Mouse (Mus musculus) retina, adult 2 months (tissue): ENCODE measurements around the gene Naa35.

Experiments used
- DNase-seq: peaks from one replicate; pipeline ENCODE4 v3.0.0-alpha.2; 2012; ENCODE audit warnings: low read depth, low spot score

Naa35 gene

GRCm38 (mm10) chr13:59637800-59638199 lies 52.7 kb downstream of the Naa35 start:
- DNase-seq, result no peak

- no peak for DNase-seq
Observed at GRCm38 (mm10) chr13:59639368-59640177, 54.5 kb downstream of the Naa35 start.

- no peak for DNase-seq
Observed at GRCm38 (mm10) chr13:59640178-59640440, 55.0 kb downstream of the Naa35 start.

- no peak for DNase-seq
Observed at GRCm38 (mm10) chr13:59642818-59643217, 57.8 kb downstream of the Naa35 start.

- no peak for DNase-seq
Observed at GRCm38 (mm10) chr13:59645491-59645890, 60.4 kb downstream of the Naa35 start.

GRCm38 (mm10) chr13:59646674-59647244 lies 61.7 kb downstream of the Naa35 start:
- DNase-seq, result no peak

GRCm38 (mm10) chr13:59647484-59647883 lies 62.4 kb downstream of the Naa35 start:
- DNase-seq, result no peak

GRCm38 (mm10) chr13:59648598-59648997 lies 63.5 kb downstream of the Naa35 start:
- no peak for DNase-seq

- DNase-seq, result no peak
Observed at GRCm38 (mm10) chr13:59649781-59650180, 64.7 kb downstream of the Naa35 start.

- no peak for DNase-seq
Observed at GRCm38 (mm10) chr13:59652651-59653050, 67.6 kb downstream of the Naa35 start.

GRCm38 (mm10) chr13:59653136-59653535 lies 68.1 kb downstream of the Naa35 start:
- no peak for DNase-seq

GRCm38 (mm10) chr13:59654465-59654864 lies 69.4 kb downstream of the Naa35 start:
- DNase-seq, result no peak

- no peak for DNase-seq
Observed at GRCm38 (mm10) chr13:59655718-59656315, 70.8 kb downstream of the Naa35 start.

- no peak for DNase-seq
Observed at GRCm38 (mm10) chr13:59656316-59656832, 71.3 kb downstream of the Naa35 start.

GRCm38 (mm10) chr13:59656975-59657388 lies 71.9 kb downstream of the Naa35 start:
- DNase-seq, result no peak

GRCm38 (mm10) chr13:59657781-59658180 lies 72.7 kb downstream of the Naa35 start:
- DNase-seq, result no peak

- DNase-seq, result no peak
Observed at GRCm38 (mm10) chr13:59660371-59660770, 75.3 kb downstream of the Naa35 start.

GRCm38 (mm10) chr13:59661387-59661786 lies 76.3 kb downstream of the Naa35 start:
- DNase-seq, result no peak

GRCm38 (mm10) chr13:59661966-59662365 lies 76.9 kb downstream of the Naa35 start:
- DNase-seq, result no peak

GRCm38 (mm10) chr13:59663939-59664712 lies 79.1 kb downstream of the Naa35 start:
- DNase-seq, result no peak

GRCm38 (mm10) chr13:59667763-59668162 lies 82.7 kb downstream of the Naa35 start:
- no peak for DNase-seq

GRCm38 (mm10) chr13:59668501-59669093 lies 83.5 kb downstream of the Naa35 start:
- no peak for DNase-seq
